Mouse (Mus musculus) G1E (cell line): ENCODE data around the gene Hist1h4h.

Source experiments
- CTCF ChIP-seq: IDR thresholded peaks from 2 replicates; pipeline ENCODE4 v1.5.1; 2012; ENCODE audit warnings: low read depth, low read length, inconsistent platforms, mixed read lengths
- POLR2AphosphoS5 ChIP-seq: IDR thresholded peaks from 2 replicates; pipeline ENCODE4 v1.6.1; 2012; ENCODE audit warnings: low read depth, low read length, inconsistent platforms; ENCODE audit not compliant: insufficient replicate concordance

- TF ChIP-seq CTCF (no peak), POLR2AphosphoS5 (no peak)
Observed at GRCm38 (mm10) chr13:23491990-23492389, 38.9 kb upstream of the Hist1h4h start.
